In the genomic region with DNA sequence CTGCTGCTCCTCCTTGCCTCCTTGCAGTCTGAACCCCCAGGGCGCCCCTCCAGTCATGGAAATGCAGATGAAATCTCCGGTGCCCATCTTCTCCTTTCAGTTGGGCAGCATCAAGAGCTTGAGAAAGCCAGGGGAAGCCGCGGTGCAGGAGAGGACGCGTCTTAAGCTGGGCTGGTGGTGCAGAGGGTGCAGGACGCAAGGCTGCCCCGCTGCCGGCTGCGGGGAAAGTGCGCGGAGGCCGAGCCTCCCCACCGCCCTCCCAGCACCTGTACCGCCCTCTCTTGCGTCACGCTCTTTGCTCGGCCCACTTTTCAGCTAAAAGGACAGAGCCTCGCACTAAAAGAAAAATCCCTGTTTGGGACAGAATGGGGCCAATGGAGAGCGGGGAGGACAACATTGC, we compare ENCODE assay signal across 8 mouse cellular contexts. TPM values are rescaled to one million over a fixed set of nuclear protein-coding genes. Genes with fewer than 3 reads are reported as not detected.
DNase-seq lines count a peak whose midpoint lies in the region.

A gene (minus strand): TSS at position 229 of the 400 bp plus-strand sequence.

- H3K4me3 ChIP-seq in megakaryocyte, embryonic 14.5 days (replicated peaks) = peak within 1 kb of the TSS; percentile 85

- H3K36me3 ChIP-seq in megakaryocyte, embryonic 14.5 days (replicated peaks; ENCODE audit: low read length) = no peaks in the 10 kb centered on the region

- H3K9me3 ChIP-seq in megakaryocyte, embryonic 14.5 days = peaks cover 7% of the 10 kb centered on the region

- H3K27me3 ChIP-seq in megakaryocyte, embryonic 14.5 days (replicated peaks) = peaks cover 35% of the 10 kb centered on the region

- DNase-seq in adrenal gland, adult 18-20 months (ENCODE audit: low spot score in 2 of 2) = peak; percentile 63 to 80
- DNase-seq in embryo, embryonic 10.5 days (ENCODE audit: low spot score) = peak; percentile 74
- DNase-seq in gastrocnemius, postnatal 36 days = peak; percentile 36 to 49
- peak; percentile 9 for DNase-seq in induced T-regulatory cell, adult 2 months (ENCODE audit: low read depth)
- peak; percentile 28 to 32 for DNase-seq in left cerebral cortex, adult 8-10 months (ENCODE audit: low spot score in 2 of 2)
- peak; percentile 25 for DNase-seq in right cerebral cortex, postnatal 14 days
- no peak for DNase-seq in c-Kit-positive CD71-positive TER-119-positive erythroid progenitor cells, embryonic 14.5 days (ENCODE audit: low spot score)

- intact Hi-C loops in gastrocnemius, postnatal 36 days (cut with DNase I) = loop anchor here (2.0 to 5.0 kb wide), 4 partner anchors 67 to 116 kb away; no protein-coding TSS in a partner anchor

- peaks cover 8% of the 10 kb centered on the region for H3K4me1 ChIP-seq in megakaryocyte, embryonic 14.5 days

RNA-seq across cellular contexts. Expression of the gene that starts here (rescaled TPM):
- total RNA-seq in adrenal gland, adult 18-20 months (2021) = 10 to 100 TPM in 1 of 2 experiments, 1 to 10 TPM in 1; 7.6 to 20.7 TPM
- 100 to 1,000 TPM; 237 to 262 TPM for total RNA-seq in gastrocnemius, postnatal 36 days (2021)
- total RNA-seq in left cerebral cortex, adult 8-10 months (2022) = 1 to 10 TPM; 4.2 to 8.1 (median 4.5) TPM
- polyA plus RNA-seq in megakaryocyte, embryonic 14.5 days (2012; ENCODE audit: insufficient read depth, low replicate concordance) = 0.02 and 0.61 TPM in 2 replicates

Comparison
In these comparisons a context has a peak if more than half of its experiments do, and no peak if none do; other contexts are left out.
1. RNA of the gene that starts here (total RNA-seq): 237 to 262 TPM in gastrocnemius, postnatal 36 days; 7.6 to 20.7 TPM in adrenal gland, adult 18-20 months and 4.2 to 8.1 TPM in left cerebral cortex, adult 8-10 months; every median in the first group is over 10 times any median in the second.